Mouse (Mus musculus): ENCODE measurements around the gene Ercc4. TPM values are rescaled to one million over a fixed set of nuclear protein-coding genes. Genes with fewer than 3 reads are reported as not detected.
"Not testable (repeated sequence)": the region's sequence is repeated elsewhere in the genome, so short reads cannot be mapped to it uniquely, and the experiment has no call there.

The Ercc4 gene
- polyA plus RNA-seq, 1 experiment from 2014 or later: 18.6 TPM

- not testable (repeated sequence) for H3K4me3 ChIP-seq (replicated peaks; ENCODE audit: low read depth, low read length); H3K4me2 ChIP-seq (ENCODE audit: low read length); H3K27me3 ChIP-seq (ENCODE audit: control insufficient read depth, insufficient read depth, low read length); H3K4me1 ChIP-seq (ENCODE audit: control insufficient read depth, insufficient read depth, low read length); H3K9me3 ChIP-seq (ENCODE audit: control insufficient read depth, low read length); ATAC-seq (ENCODE audit: low FRiP score, low TSS enrichment); H3K9ac ChIP-seq (replicated peaks; ENCODE audit: low read length); DNase-seq; H3K27ac ChIP-seq (replicated peaks; ENCODE audit: low read depth, low read length)
- peaks cover 27% of the 10 kb centered on the region for H3K36me3 ChIP-seq (ENCODE audit: control insufficient read depth, insufficient read depth, low read length)
- WGBS: 85% methylated on average over 3 of the region's 3 CpGs
Observed at GRCm38 (mm10) chr16:13115466-13115865, 6.0 kb downstream of the Ercc4 start.

- Histone ChIP-seq H3K27me3 (ENCODE audit: control insufficient read depth, insufficient read depth, low read length) (no peaks in the 10 kb centered on the region), H3K9me3 (ENCODE audit: control insufficient read depth, low read length) (no peaks in the 10 kb centered on the region), H3K4me3 (replicated peaks; ENCODE audit: low read depth, low read length) (no peak overlapping the region), H3K4me1 (ENCODE audit: control insufficient read depth, insufficient read depth, low read length) (no peaks in the 10 kb centered on the region), H3K4me2 (ENCODE audit: low read length) (no peak overlapping the region), H3K36me3 (ENCODE audit: control insufficient read depth, insufficient read depth, low read length) (peaks cover 32% of the 10 kb centered on the region), H3K27ac (replicated peaks; ENCODE audit: low read depth, low read length) (no peak overlapping the region), H3K9ac (replicated peaks; ENCODE audit: low read length) (no peak overlapping the region)
- peak; percentile 80 for ATAC-seq (ENCODE audit: low FRiP score, low TSS enrichment)
- WGBS: 73% methylated on average over 9 of the region's 9 CpGs
- DNase-seq: peak; percentile 90
Observed at GRCm38 (mm10) chr16:13117299-13117966, 7.9 kb downstream of the Ercc4 start.

- Histone ChIP-seq H3K4me1 (ENCODE audit: control insufficient read depth, insufficient read depth, low read length) (no peaks in the 10 kb centered on the region), H3K27me3 (ENCODE audit: control insufficient read depth, insufficient read depth, low read length) (no peaks in the 10 kb centered on the region), H3K4me3 (replicated peaks; ENCODE audit: low read depth, low read length) (no peak overlapping the region), H3K9me3 (ENCODE audit: control insufficient read depth, low read length) (no peaks in the 10 kb centered on the region), H3K36me3 (ENCODE audit: control insufficient read depth, insufficient read depth, low read length) (peaks cover 37% of the 10 kb centered on the region), H3K27ac (replicated peaks; ENCODE audit: low read depth, low read length) (no peak overlapping the region), H3K4me2 (ENCODE audit: low read length) (no peak overlapping the region), H3K9ac (replicated peaks; ENCODE audit: low read length) (no peak overlapping the region)
- ATAC-seq (ENCODE audit: low FRiP score, low TSS enrichment) (no peak), DNase-seq (no peak)
- 95% methylated on average over 7 of the region's 7 CpGs for WGBS
Observed at GRCm38 (mm10) chr16:13117967-13118430, 8.5 kb downstream of the Ercc4 start.

- 86% methylated on average over 2 of the region's 2 CpGs for WGBS
- ATAC-seq (ENCODE audit: low FRiP score, low TSS enrichment): no peak
Observed at GRCm38 (mm10) chr16:13118754-13119294, 9.3 kb downstream of the Ercc4 start.

GRCm38 (mm10) chr16:13119641-13120350, 10.3 kb downstream of the Ercc4 start:
- no peak overlapping the region for H3K4me2 ChIP-seq (ENCODE audit: low read length)
- no peaks in the 10 kb centered on the region for H3K27me3 ChIP-seq (ENCODE audit: control insufficient read depth, insufficient read depth, low read length)
- H3K9me3 ChIP-seq (ENCODE audit: control insufficient read depth, low read length): no peaks in the 10 kb centered on the region
- H3K4me3 ChIP-seq (replicated peaks; ENCODE audit: low read depth, low read length): no peak overlapping the region
- ATAC-seq (ENCODE audit: low FRiP score, low TSS enrichment): no peak
- peaks cover 38% of the 10 kb centered on the region for H3K36me3 ChIP-seq (ENCODE audit: control insufficient read depth, insufficient read depth, low read length)
- no peaks in the 10 kb centered on the region for H3K4me1 ChIP-seq (ENCODE audit: control insufficient read depth, insufficient read depth, low read length)
- H3K27ac ChIP-seq (replicated peaks; ENCODE audit: low read depth, low read length): no peak overlapping the region
- H3K9ac ChIP-seq (replicated peaks; ENCODE audit: low read length): no peak overlapping the region
- no peak for DNase-seq
- WGBS: 89% methylated on average over 3 of the region's 3 CpGs

More at GRCm38 (mm10) chr16:13118754-13119294, 9.3 kb downstream of the Ercc4 start:
- Histone ChIP-seq H3K27me3 (ENCODE audit: control insufficient read depth, insufficient read depth, low read length) (no peaks in the 10 kb centered on the region), H3K27ac (replicated peaks; ENCODE audit: low read depth, low read length) (no peak overlapping the region), H3K9me3 (ENCODE audit: control insufficient read depth, low read length) (no peaks in the 10 kb centered on the region), H3K4me2 (ENCODE audit: low read length) (no peak overlapping the region), H3K4me1 (ENCODE audit: control insufficient read depth, insufficient read depth, low read length) (no peaks in the 10 kb centered on the region), H3K4me3 (replicated peaks; ENCODE audit: low read depth, low read length) (no peak overlapping the region), H3K36me3 (ENCODE audit: control insufficient read depth, insufficient read depth, low read length) (peaks cover 34% of the 10 kb centered on the region), H3K9ac (replicated peaks; ENCODE audit: low read length) (no peak overlapping the region)
- DNase-seq: no peak

- Histone ChIP-seq H3K27me3 (ENCODE audit: control insufficient read depth, insufficient read depth, low read length) (no peaks in the 10 kb centered on the region), H3K9me3 (ENCODE audit: control insufficient read depth, low read length) (no peaks in the 10 kb centered on the region), H3K27ac (replicated peaks; ENCODE audit: low read depth, low read length) (no peak overlapping the region), H3K4me1 (ENCODE audit: control insufficient read depth, insufficient read depth, low read length) (no peaks in the 10 kb centered on the region), H3K4me2 (ENCODE audit: low read length) (no peak overlapping the region), H3K36me3 (ENCODE audit: control insufficient read depth, insufficient read depth, low read length) (peaks cover 74% of the 10 kb centered on the region), H3K4me3 (replicated peaks; ENCODE audit: low read depth, low read length) (no peak overlapping the region), H3K9ac (replicated peaks; ENCODE audit: low read length) (no peak overlapping the region)
- WGBS: 94% methylated on average over 8 of the region's 8 CpGs
- ATAC-seq (ENCODE audit: low FRiP score, low TSS enrichment): no peak
- no peak for DNase-seq
Observed at GRCm38 (mm10) chr16:13125357-13125756, 15.9 kb downstream of the Ercc4 start.

- Histone ChIP-seq H3K27me3 (ENCODE audit: control insufficient read depth, insufficient read depth, low read length) (no peaks in the 10 kb centered on the region), H3K4me2 (ENCODE audit: low read length) (no peak overlapping the region), H3K36me3 (ENCODE audit: control insufficient read depth, insufficient read depth, low read length) (peaks cover 85% of the 10 kb centered on the region), H3K9ac (replicated peaks; ENCODE audit: low read length) (no peak overlapping the region), H3K27ac (replicated peaks; ENCODE audit: low read depth, low read length) (no peak overlapping the region), H3K4me3 (replicated peaks; ENCODE audit: low read depth, low read length) (no peak overlapping the region), H3K4me1 (ENCODE audit: control insufficient read depth, insufficient read depth, low read length) (no peaks in the 10 kb centered on the region), H3K9me3 (ENCODE audit: control insufficient read depth, low read length) (no peaks in the 10 kb centered on the region)
- ATAC-seq (ENCODE audit: low FRiP score, low TSS enrichment) (no peak), DNase-seq (no peak)
- 95% methylated on average over 10 of the region's 10 CpGs for WGBS
Observed at GRCm38 (mm10) chr16:13127566-13127965, 18.1 kb downstream of the Ercc4 start.

- H3K27me3 ChIP-seq (ENCODE audit: control insufficient read depth, insufficient read depth, low read length): no peaks in the 10 kb centered on the region
- H3K4me3 ChIP-seq (replicated peaks; ENCODE audit: low read depth, low read length): no peak overlapping the region
- no peak overlapping the region for H3K4me2 ChIP-seq (ENCODE audit: low read length)
- no peaks in the 10 kb centered on the region for H3K4me1 ChIP-seq (ENCODE audit: control insufficient read depth, insufficient read depth, low read length)
- WGBS: 36% methylated on average over 14 of the region's 14 CpGs
- ATAC-seq (ENCODE audit: low FRiP score, low TSS enrichment) (no peak), DNase-seq (peak; percentile 33)
- H3K9ac ChIP-seq (replicated peaks; ENCODE audit: low read length): no peak overlapping the region
- H3K36me3 ChIP-seq (ENCODE audit: control insufficient read depth, insufficient read depth, low read length): peaks cover 70% of the 10 kb centered on the region
- no peaks in the 10 kb centered on the region for H3K9me3 ChIP-seq (ENCODE audit: control insufficient read depth, low read length)
- no peak overlapping the region for H3K27ac ChIP-seq (replicated peaks; ENCODE audit: low read depth, low read length)
Observed at GRCm38 (mm10) chr16:13130412-13130811, 20.9 kb downstream of the Ercc4 start.

All from midbrain, embryonic 14.5 days (tissue).